Comparison of ENCODE assay signal across 8 mouse cellular contexts in genomic region chr1:193130456-193130825, GRCm38 (mm10). TPM values are rescaled to one million over a fixed set of nuclear protein-coding genes. Genes with fewer than 3 reads are reported as not detected.
DNase-seq lines count a peak whose midpoint lies in the region; ATAC-seq and TF ChIP-seq lines count a peak whose summit lies in the region.

No protein-coding gene starts in this region.

- H3K27me3 ChIP-seq in hindbrain, embryonic 16.5 days (replicated peaks; ENCODE audit: control insufficient read depth, insufficient read depth, low read length) = no peaks in the 10 kb centered on the region
- no peaks in the 10 kb centered on the region for H3K27me3 ChIP-seq in midbrain, embryonic 14.5 days (ENCODE audit: control insufficient read depth, insufficient read depth, low read length)

- H3K4me3 ChIP-seq in cortical plate, adult 2 months (ENCODE audit: insufficient read depth, low read length) = peak overlapping the region; percentile 49
- H3K4me3 ChIP-seq in hindbrain, embryonic 16.5 days (ENCODE audit: low read length) = peak overlapping the region; percentile 95
- peak overlapping the region; percentile 96 for H3K4me3 ChIP-seq in midbrain, embryonic 14.5 days (replicated peaks; ENCODE audit: low read depth, low read length)

- H3K9me3 ChIP-seq in hindbrain, embryonic 16.5 days (ENCODE audit: control insufficient read depth, low read length) = no peaks in the 10 kb centered on the region
- H3K9me3 ChIP-seq in midbrain, embryonic 14.5 days (ENCODE audit: control insufficient read depth, low read length) = no peaks in the 10 kb centered on the region

- no peaks in the 10 kb centered on the region for H3K4me1 ChIP-seq in cortical plate, adult 2 months (ENCODE audit: control insufficient read depth, insufficient read depth, low read length)
- H3K4me1 ChIP-seq in hindbrain, embryonic 16.5 days (ENCODE audit: control insufficient read depth, insufficient read depth, low read depth, low read length) = peaks cover 7% of the 10 kb centered on the region
- H3K4me1 ChIP-seq in midbrain, embryonic 14.5 days (ENCODE audit: control insufficient read depth, insufficient read depth, low read length) = peaks cover 10% of the 10 kb centered on the region

- DNase-seq in layer of hippocampus, adult 11-12 months (ENCODE audit: low spot score) = peak; percentile 28
- DNase-seq in layer of hippocampus, postnatal 10 days (ENCODE audit: low spot score in 2 of 2) = no peak
- DNase-seq in midbrain, embryonic 14.5 days = no peak
- no peak for DNase-seq in left cerebral cortex, adult 11 months (ENCODE audit: low spot score)
- no peak for DNase-seq in kidney, postnatal 4 days
- no peak for DNase-seq in embryo, embryonic 10.5 days (ENCODE audit: low spot score)

- no peak for TF ChIP-seq POLR2A in cortical plate, adult 2 months (IDR thresholded peaks at IDR 0.05; ENCODE audit: extremely low read depth, insufficient read depth, low read length)

- peak overlapping the region; percentile 41 for H3K9ac ChIP-seq in hindbrain, embryonic 16.5 days (ENCODE audit: low read depth, low read length)
- H3K9ac ChIP-seq in midbrain, embryonic 14.5 days (replicated peaks; ENCODE audit: low read length) = peak overlapping the region; percentile 55

- H3K27ac ChIP-seq in cortical plate, adult 2 months (ENCODE audit: insufficient read depth, low read length) = no peak overlapping the region
- H3K27ac ChIP-seq in hindbrain, embryonic 16.5 days (ENCODE audit: low read depth, low read length) = peak overlapping the region; percentile 71
- H3K27ac ChIP-seq in midbrain, embryonic 14.5 days (replicated peaks; ENCODE audit: low read depth, low read length) = peak overlapping the region; percentile 83

- no peak for TF ChIP-seq CTCF in cortical plate, adult 2 months (IDR thresholded peaks at IDR 0.05; ENCODE audit: extremely low read depth, insufficient read depth, low read length)

- ATAC-seq in hindbrain, embryonic 16.5 days = peak; percentile 64
- no peak; the same call in 1 of the 2 replicates for ATAC-seq in midbrain, embryonic 14.5 days (ENCODE audit: low FRiP score, low TSS enrichment)

- H3K4me2 ChIP-seq in hindbrain, embryonic 16.5 days (ENCODE audit: low read length) = peak overlapping the region; percentile 49
- peak overlapping the region; percentile 59 for H3K4me2 ChIP-seq in midbrain, embryonic 14.5 days (ENCODE audit: low read length)

- WGBS in hindbrain, embryonic 16.5 days = 24% methylated on average over 11 of the region's 11 CpGs
- WGBS in midbrain, embryonic 14.5 days = 24% methylated on average over 11 of the region's 11 CpGs

- H3K36me3 ChIP-seq in hindbrain, embryonic 16.5 days (ENCODE audit: control insufficient read depth, insufficient read depth, low read length) = 0 out of 2 replicates have a peak, but pooled peaks cover 2% of the 10 kb centered on the region
- peaks cover 20% of the 10 kb centered on the region for H3K36me3 ChIP-seq in midbrain, embryonic 14.5 days (ENCODE audit: control insufficient read depth, insufficient read depth, low read length)

RNA-seq across cellular contexts. Expression of gene Diexf, which starts 0.4 kb away (rescaled TPM):
- total RNA-seq in layer of hippocampus, postnatal 10 days (2021) = 10 to 100 TPM; 21.1 to 21.5 TPM
- polyA plus RNA-seq in cortical plate, adult 2 months (2012; rRNA removed) = 22.1 and 22.7 TPM in 2 replicates
- 6.9 and 7.4 TPM in 2 replicates for polyA plus RNA-seq in hindbrain, embryonic 16.5 days (2015; fragmentation: Nextera tagmentation; extraction: Ambion mirVana)
- polyA plus RNA-seq in midbrain, embryonic 14.5 days (2014; fragmentation: Nextera tagmentation; extraction: Ambion mirVana) = 7.5 and 10.0 TPM in 2 replicates

RNA-seq across cellular contexts. Expression of gene Irf6, which starts 22.5 kb away (rescaled TPM):
- total RNA-seq in layer of hippocampus, postnatal 10 days (2021) = 1 to 10 TPM; 1.0 TPM
- 0.71 and 0.83 TPM in 2 replicates for polyA plus RNA-seq in cortical plate, adult 2 months (2012; rRNA removed)
- polyA plus RNA-seq in hindbrain, embryonic 16.5 days (2015; fragmentation: Nextera tagmentation; extraction: Ambion mirVana) = 0.58 and 0.80 TPM in 2 replicates
- polyA plus RNA-seq in midbrain, embryonic 14.5 days (2014; fragmentation: Nextera tagmentation; extraction: Ambion mirVana) = 0.53 and 0.92 TPM in 2 replicates

RNA-seq across cellular contexts. Expression of gene A130010J15Rik, which starts 37.4 kb away (rescaled TPM):
- 1 to 10 TPM; 6.7 to 7.3 TPM for total RNA-seq in layer of hippocampus, postnatal 10 days (2021)
- polyA plus RNA-seq in cortical plate, adult 2 months (2012; rRNA removed) = 3.7 and 4.0 TPM in 2 replicates
- 10.0 and 11.2 TPM in 2 replicates for polyA plus RNA-seq in hindbrain, embryonic 16.5 days (2015; fragmentation: Nextera tagmentation; extraction: Ambion mirVana)
- polyA plus RNA-seq in midbrain, embryonic 14.5 days (2014; fragmentation: Nextera tagmentation; extraction: Ambion mirVana) = 10.4 and 15.4 TPM in 2 replicates
